Mouse (Mus musculus): ENCODE measurements around the gene I830077J02Rik. TPM values are rescaled to one million over a fixed set of nuclear protein-coding genes. Genes with fewer than 3 reads are reported as not detected.

The I830077J02Rik gene
- total RNA-seq (2014; rRNA removed; ENCODE audit: low replicate concordance) (0.04 TPM in 1 of 2 replicates, not detected in the other), polyA plus RNA-seq (2015; fragmentation: Nextera tagmentation; extraction: Ambion mirVana) (0.82 and 0.88 TPM in 2 replicates)

DNA sequence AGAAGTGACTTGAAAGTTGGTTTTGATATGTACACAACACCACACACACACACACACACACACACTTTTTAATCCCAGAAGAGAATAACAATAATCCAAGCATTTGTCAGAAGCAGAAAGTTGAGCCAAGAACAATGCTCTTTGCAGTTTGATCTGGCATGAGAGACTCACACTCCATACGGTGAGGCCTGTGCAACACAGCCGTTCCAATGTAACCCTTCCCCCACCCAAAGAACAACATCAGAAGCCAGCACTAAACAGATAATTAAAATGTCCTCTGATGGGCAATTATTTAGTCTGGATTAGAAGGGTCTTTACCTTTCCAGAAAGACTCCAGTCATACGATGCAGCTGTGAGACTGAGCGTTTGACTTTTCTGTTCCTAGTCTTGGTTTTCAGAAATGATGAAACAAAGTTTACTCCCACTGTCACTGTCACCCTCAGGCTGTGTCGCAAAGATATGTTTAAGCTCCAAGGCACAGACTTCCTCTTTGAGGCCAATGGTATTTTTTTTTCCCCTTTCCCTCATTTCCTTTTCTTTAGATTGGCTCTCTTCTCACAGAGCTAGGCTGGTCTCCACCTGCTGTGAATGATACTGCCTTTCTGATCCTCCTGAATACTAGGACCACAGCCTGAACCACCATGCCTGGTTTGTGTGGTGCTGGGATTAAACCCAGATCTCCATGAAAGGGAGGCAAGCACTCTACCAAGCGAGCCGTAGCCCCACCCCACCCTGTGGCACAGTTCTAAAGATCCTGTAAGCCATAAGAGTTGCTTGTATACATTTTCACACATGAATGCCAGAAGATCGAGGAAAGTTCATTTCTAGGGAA, at the start of gene I830077J02Rik:
Gene I830077J02Rik (minus strand): TSS at position 425 of the 832 bp plus-strand sequence.
- no peak within 1 kb of the TSS for H3K4me3 ChIP-seq (ENCODE audit: low read depth, low read length)
- 0 out of 2 replicates have a peak within 1 kb of the TSS, but pooled peaks have one; percentile 20 for H3K27ac ChIP-seq (ENCODE audit: low read depth)
- TF ChIP-seq CTCF (IDR thresholded peaks at IDR 0.05; ENCODE audit: low read depth) (no peak), EP300 (IDR thresholded peaks at IDR 0.05; ENCODE audit: low read depth) (no peak)
- H3K9me3 ChIP-seq (replicated peaks; ENCODE audit: control insufficient read depth, low read length), result no peaks in the 10 kb centered on the region
- no peak within 1 kb of the TSS for H3K4me2 ChIP-seq (ENCODE audit: low read depth, low read length)
- WGBS, result 67% methylated on average over 8 of the region's 8 CpGs
- H3K9ac ChIP-seq (replicated peaks; ENCODE audit: low read depth, low read length), result no peak within 1 kb of the TSS
- DNase-seq (ENCODE audit: low spot score) (peak; percentile 36), ATAC-seq (ENCODE audit: insufficient read depth, low read depth) (no peak)
- H3K4me1 ChIP-seq (ENCODE audit: control insufficient read depth, insufficient read depth), result no peaks in the 10 kb centered on the region
- no peaks in the 10 kb centered on the region; the same call in 1 of the 2 replicates for H3K36me3 ChIP-seq (replicated peaks; ENCODE audit: control insufficient read depth, insufficient read depth, low read length)
- no peaks in the 10 kb centered on the region for H3K27me3 ChIP-seq (ENCODE audit: control insufficient read depth, insufficient read depth, low read length)

DNA sequence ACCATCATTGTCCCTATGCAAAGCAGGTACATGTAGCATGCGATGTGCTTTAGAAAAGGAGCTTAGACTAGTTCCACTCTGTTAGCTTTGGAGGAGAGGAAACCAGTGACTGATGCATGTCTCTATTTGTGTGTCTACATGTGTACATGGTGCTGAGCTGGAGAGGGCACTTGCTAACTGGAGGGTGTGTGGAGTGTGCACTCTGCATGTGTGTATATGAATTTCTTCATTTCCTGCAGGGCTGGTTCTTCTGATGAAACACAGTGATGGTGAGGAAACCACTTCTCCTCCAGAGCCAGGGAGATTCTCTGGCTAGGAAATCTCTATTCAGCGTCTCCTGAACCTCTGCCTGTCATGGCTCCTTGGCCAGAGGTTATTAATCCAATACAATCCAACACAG, 41.7 kb upstream of the I830077J02Rik start:
- no peak overlapping the region for H3K27ac ChIP-seq (ENCODE audit: low read depth)
- no peak for ATAC-seq (ENCODE audit: insufficient read depth, low read depth)
- H3K36me3 ChIP-seq (replicated peaks; ENCODE audit: control insufficient read depth, insufficient read depth, low read length), result peaks cover 10% of the 10 kb centered on the region
- DNase-seq (ENCODE audit: low spot score), result no peak
- no peak for TF ChIP-seq EP300 (IDR thresholded peaks at IDR 0.05; ENCODE audit: low read depth)
- H3K4me3 ChIP-seq (ENCODE audit: low read depth, low read length), result no peak overlapping the region
- no peaks in the 10 kb centered on the region for H3K9me3 ChIP-seq (replicated peaks; ENCODE audit: control insufficient read depth, low read length)
- WGBS, result 84% methylated on average over 2 of the region's 2 CpGs
- no peak overlapping the region for H3K4me2 ChIP-seq (ENCODE audit: low read depth, low read length)
- H3K27me3 ChIP-seq (ENCODE audit: control insufficient read depth, insufficient read depth, low read length), result no peaks in the 10 kb centered on the region
- H3K4me1 ChIP-seq (ENCODE audit: control insufficient read depth, insufficient read depth), result no peaks in the 10 kb centered on the region
- H3K9ac ChIP-seq (replicated peaks; ENCODE audit: low read depth, low read length), result no peak overlapping the region

DNA sequence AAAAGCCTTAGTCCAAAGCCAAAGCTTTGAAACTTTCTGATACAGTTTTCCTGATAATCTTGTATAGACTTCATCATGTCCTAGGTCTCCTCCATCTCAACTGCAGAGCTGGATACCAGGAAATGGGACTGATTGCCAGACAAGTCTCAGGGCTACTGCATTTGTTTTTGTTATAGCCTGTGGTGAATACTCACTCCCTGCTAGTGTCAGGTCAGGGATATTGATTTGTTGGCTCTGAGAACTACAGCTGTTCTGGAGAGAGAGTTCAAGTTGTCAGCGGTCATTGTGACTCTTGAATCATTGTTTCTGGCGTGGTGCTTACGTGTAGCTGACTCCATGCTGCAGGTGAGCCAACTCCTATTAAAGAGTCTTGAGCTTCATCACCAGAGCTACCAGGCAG, 40.9 kb upstream of the I830077J02Rik start, which contains the start of gene Ovgp1:
Gene Ovgp1 (plus strand): TSS at position 301 of the 400 bp plus-strand sequence.
- ATAC-seq (ENCODE audit: insufficient read depth, low read depth) (no peak), DNase-seq (ENCODE audit: low spot score) (no peak)
- Histone ChIP-seq H3K4me2 (ENCODE audit: low read depth, low read length) (no peak within 1 kb of the TSS), H3K27ac (ENCODE audit: low read depth) (no peak within 1 kb of the TSS), H3K9me3 (replicated peaks; ENCODE audit: control insufficient read depth, low read length) (no peaks in the 10 kb centered on the region), H3K27me3 (ENCODE audit: control insufficient read depth, insufficient read depth, low read length) (no peaks in the 10 kb centered on the region), H3K4me3 (ENCODE audit: low read depth, low read length) (no peak within 1 kb of the TSS), H3K4me1 (ENCODE audit: control insufficient read depth, insufficient read depth) (no peaks in the 10 kb centered on the region), H3K9ac (replicated peaks; ENCODE audit: low read depth, low read length) (no peak within 1 kb of the TSS), H3K36me3 (replicated peaks; ENCODE audit: control insufficient read depth, insufficient read depth, low read length) (peaks cover 18% of the 10 kb centered on the region)
- WGBS, result 81% methylated on average over 3 of the region's 3 CpGs
- TF ChIP-seq EP300 (IDR thresholded peaks at IDR 0.05; ENCODE audit: low read depth) (no peak), CTCF (IDR thresholded peaks at IDR 0.05; ENCODE audit: low read depth) (no peak)

GRCm38 (mm10) chr3:105971831-105972446, 39.5 kb upstream of the I830077J02Rik start:
- whole genome bisulfite sequencing, result 78% methylated on average over 5 of the region's 5 CpGs
- Histone ChIP-seq H3K4me1 (ENCODE audit: control insufficient read depth, insufficient read depth) (no peaks in the 10 kb centered on the region), H3K4me3 (ENCODE audit: low read depth, low read length) (no peak overlapping the region), H3K4me2 (ENCODE audit: low read depth, low read length) (no peak overlapping the region), H3K9me3 (replicated peaks; ENCODE audit: control insufficient read depth, low read length) (no peaks in the 10 kb centered on the region), H3K27ac (ENCODE audit: low read depth) (no peak overlapping the region), H3K36me3 (replicated peaks; ENCODE audit: control insufficient read depth, insufficient read depth, low read length) (peaks cover 29% of the 10 kb centered on the region), H3K27me3 (ENCODE audit: control insufficient read depth, insufficient read depth, low read length) (no peaks in the 10 kb centered on the region), H3K9ac (replicated peaks; ENCODE audit: low read depth, low read length) (no peak overlapping the region)
- TF ChIP-seq CTCF (IDR thresholded peaks at IDR 0.05; ENCODE audit: low read depth) (no peak), EP300 (IDR thresholded peaks at IDR 0.05; ENCODE audit: low read depth) (no peak)
- DNase-seq (ENCODE audit: low spot score) (no peak), ATAC-seq (ENCODE audit: insufficient read depth, low read depth) (no peak)

GRCm38 (mm10) chr3:105960700-105961099, 28.2 kb upstream of the I830077J02Rik start:
- H3K4me1 ChIP-seq (ENCODE audit: control insufficient read depth, insufficient read depth), result peaks cover 32% of the 10 kb centered on the region
- H3K4me3 ChIP-seq (ENCODE audit: low read depth, low read length), result no peak overlapping the region
- H3K9me3 ChIP-seq (replicated peaks; ENCODE audit: control insufficient read depth, low read length), result no peaks in the 10 kb centered on the region
- peaks cover 45% of the 10 kb centered on the region for H3K36me3 ChIP-seq (replicated peaks; ENCODE audit: control insufficient read depth, insufficient read depth, low read length)
- no peaks in the 10 kb centered on the region for H3K27me3 ChIP-seq (ENCODE audit: control insufficient read depth, insufficient read depth, low read length)
- TF ChIP-seq EP300 (IDR thresholded peaks at IDR 0.05; ENCODE audit: low read depth) (no peak), CTCF (IDR thresholded peaks at IDR 0.05; ENCODE audit: low read depth) (peak; percentile 30)
- 95% methylated on average over 2 of the region's 2 CpGs for WGBS
- ATAC-seq (ENCODE audit: insufficient read depth, low read depth) (no peak), DNase-seq (ENCODE audit: low spot score) (no peak)
- H3K4me2 ChIP-seq (ENCODE audit: low read depth, low read length), result 0 out of 2 replicates have a peak overlapping the region, but pooled peaks have one; percentile 92
- no peak overlapping the region for H3K27ac ChIP-seq (ENCODE audit: low read depth)
- no peak overlapping the region for H3K9ac ChIP-seq (replicated peaks; ENCODE audit: low read depth, low read length)
